Mouse (Mus musculus): Measurements from ENCODE around the gene H6pd.

H6pd gene

DNA sequence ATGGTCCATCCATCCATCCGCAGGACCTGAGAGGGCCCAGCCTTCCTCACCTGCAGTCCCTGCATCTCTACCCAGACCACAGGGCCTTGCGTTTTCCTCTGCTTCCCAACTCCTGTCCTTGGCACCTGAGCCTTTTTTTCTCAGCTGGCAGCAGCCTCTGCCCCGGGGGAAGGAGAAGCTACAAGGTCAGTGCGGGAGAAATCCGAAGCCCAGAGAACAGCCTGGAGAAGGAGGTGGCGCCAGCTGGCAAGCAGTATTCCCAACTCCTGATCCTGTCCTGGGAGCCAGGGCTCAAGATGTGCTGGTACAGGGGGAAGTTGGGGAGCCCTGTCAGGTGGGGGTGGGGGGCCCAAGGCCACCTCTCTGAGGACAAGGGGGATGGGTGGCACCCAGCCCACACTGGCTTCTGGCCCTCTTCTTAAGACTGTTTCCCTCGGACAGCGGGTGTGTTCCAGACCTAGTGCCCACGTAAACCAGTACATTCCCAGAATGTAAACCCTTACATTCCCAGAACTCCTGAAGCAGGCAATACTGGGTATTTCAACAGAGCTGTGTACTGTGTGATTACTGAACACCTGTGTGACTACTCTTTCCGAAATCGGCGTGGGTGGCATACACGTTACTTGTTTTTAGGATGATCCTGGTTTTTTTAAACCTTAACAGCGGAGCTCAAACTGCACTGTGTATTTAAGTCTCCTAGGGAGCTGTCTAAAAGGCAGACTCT lies 9.9 kb downstream of the H6pd start:
- peak; percentile 81 for DNase-seq

DNA sequence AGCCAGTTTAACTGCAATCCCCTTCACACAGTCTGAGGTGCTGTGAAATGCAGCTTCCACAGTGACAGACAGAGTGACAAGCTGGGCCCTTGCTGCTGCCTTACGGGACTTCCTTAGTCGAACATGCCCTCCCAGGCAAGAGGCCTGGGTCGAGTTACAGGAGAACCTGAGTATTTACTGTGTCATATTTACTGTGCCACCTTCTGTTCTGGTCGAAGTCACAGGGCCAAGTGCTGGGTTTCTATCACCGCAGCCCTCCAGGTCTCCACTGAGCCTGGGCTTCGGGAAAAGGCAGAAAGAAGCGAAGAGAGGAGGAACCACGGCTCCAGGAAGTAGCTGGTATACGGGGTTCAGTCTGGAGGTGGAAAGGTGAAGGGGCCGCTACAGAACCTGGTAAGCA lies 10.8 kb downstream of the H6pd start:
- no peak for DNase-seq

DNA sequence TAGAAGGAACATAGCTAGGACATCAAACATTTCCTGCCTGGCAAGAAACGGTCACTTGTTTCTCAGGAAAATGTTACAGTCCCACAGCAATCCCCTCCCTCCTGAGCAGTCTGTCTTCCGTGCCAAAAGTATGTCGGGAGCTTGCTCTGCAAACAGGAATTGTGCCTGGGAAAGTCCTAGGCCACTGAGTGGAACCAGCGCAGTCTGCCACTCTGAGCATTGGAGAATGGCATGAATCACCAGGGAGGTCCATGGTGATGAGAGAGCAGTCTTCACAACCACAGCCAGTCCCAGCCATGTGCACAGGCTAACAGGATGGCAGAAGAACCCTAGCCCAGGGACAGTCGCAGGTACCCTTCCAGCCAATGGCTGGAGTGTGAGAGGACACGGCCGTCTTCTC lies 12.4 kb downstream of the H6pd start:
- DNase-seq: peak; percentile 23

DNA sequence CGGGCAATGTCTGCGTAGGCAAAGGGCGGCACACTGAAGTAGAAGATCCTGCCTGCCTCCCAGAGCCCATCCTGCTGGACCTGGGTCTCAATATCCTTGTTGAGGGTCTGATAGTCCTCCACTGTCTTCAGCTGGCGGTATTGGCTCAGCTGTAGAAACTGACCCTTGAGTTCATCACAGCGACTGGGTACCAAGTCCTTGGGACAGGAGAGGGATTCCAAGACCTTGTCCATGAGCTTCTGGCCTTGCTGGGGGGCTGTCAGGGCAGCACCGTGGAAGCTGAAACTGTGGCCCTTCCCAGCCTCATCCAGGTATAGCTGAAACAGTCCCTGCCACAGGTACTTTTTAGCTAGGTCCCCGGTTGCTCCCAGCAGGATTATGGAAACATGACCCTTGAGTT lies 12.9 kb downstream of the H6pd start:
- no peak for DNase-seq

DNA sequence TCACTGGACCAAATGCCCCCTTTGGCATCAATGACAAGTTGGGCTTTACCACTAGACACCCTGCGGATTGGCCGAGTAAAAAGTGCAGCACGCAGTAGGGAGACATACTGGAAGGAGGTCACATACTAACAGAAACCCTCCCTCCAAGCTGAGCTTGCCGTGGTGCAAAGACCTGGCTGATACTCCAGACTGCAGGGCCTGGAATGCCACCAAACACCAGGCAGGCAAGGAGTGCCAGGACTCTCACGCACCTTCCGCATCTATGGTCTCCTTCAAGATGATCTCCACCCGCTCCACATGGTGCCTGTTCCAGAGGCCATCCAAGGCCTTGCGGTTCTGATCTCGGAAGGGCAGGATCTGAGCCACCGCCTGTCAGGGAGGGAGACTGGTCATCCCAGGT lies 14.6 kb downstream of the H6pd start:
- no peak for DNase-seq

DNA sequence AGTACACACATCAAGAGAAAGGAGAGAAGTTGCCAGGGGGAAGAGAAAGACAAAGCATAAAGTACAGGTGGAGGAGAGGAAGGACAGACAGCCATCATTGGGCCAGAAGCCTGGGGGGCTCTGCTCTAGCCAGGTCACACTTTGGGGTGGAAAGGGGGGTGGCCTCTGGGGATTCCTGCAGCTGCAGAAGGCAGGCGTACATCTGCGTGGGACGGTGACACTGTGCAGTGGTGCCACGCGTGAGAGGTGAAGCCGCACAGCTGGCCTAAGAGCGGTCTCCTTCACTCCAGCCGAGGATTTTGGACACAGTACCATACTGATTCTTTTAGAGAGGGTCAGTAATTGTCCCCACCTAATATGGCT lies 16.2 kb downstream of the H6pd start:
- no peak for DNase-seq

DNA sequence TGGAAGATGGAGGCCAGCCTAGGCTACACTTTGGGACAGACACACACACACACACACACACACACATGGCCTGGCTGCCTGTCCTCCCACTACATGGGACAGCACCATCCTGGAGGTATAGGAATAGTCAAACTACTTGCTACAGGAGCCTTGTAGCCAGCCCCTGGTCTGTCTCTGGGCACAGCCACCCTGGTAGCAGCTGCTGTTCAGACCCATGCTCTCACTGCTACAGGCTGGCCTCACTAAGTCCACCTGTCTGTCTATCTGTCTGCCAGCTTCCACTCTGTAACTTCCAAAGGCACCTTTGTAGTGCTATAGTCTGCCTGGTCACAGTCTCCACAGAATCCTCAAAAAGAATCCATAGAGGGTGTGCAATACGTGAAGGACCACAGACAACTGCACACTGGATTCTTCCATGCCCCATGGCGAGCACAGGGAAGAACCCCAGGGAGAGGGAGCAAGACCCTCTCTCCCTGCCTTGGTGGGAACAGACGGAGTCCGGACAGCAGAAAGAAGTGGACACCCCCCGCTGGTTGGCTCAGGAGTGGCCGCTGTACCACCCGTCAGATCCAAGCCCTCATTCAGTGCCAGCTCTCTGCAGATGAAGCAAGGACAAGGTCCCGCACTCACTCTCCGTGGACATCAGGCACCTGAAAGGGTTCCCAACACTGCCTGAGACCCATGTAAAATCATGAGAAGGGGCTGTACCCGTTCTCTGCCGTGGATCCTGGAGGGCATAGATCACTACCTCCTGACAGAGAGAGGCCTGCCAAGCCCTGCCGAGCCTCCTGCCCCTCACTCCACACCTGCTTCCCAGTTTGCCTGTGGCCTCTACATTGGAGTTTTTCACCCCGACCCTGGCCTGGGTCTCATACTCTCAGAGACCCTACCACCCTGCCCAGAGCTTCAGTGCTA lies 16.8 kb downstream of the H6pd start:
- no peak for DNase-seq

DNA sequence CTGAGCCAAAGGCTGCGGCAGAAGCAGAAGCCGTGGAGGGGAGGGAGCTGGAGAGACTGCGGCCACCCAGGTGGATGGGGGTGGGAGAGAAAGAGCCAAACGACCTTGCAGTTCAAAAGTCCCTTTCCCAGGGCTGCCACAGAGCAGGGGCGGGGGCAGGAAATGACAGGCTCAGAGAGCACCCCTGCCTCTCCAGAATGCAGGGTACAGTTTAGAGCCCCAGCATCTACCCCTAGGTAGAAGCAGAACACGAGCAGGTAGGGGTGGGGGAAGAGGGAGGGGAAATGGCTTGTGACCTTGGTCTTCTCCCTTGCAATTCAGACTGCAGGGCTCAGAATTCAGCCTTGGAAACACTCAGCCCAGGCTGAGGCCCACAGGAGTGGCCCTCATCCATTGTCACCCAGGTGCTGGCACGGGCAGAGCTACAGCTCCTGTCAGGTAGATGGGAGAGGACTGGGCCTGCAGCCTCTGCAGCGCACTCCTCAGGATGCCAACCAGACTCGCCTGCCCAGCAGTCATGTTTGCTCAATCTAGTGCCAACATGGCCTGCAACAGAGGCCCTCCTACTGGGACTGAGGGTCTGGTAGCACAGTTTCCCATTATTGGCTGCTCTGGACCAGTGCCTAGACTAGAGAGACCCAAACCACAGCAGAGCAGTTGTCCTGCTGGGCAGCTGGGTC lies 17.7 kb downstream of the H6pd start:
- DNase-seq: peak; percentile 72

DNA sequence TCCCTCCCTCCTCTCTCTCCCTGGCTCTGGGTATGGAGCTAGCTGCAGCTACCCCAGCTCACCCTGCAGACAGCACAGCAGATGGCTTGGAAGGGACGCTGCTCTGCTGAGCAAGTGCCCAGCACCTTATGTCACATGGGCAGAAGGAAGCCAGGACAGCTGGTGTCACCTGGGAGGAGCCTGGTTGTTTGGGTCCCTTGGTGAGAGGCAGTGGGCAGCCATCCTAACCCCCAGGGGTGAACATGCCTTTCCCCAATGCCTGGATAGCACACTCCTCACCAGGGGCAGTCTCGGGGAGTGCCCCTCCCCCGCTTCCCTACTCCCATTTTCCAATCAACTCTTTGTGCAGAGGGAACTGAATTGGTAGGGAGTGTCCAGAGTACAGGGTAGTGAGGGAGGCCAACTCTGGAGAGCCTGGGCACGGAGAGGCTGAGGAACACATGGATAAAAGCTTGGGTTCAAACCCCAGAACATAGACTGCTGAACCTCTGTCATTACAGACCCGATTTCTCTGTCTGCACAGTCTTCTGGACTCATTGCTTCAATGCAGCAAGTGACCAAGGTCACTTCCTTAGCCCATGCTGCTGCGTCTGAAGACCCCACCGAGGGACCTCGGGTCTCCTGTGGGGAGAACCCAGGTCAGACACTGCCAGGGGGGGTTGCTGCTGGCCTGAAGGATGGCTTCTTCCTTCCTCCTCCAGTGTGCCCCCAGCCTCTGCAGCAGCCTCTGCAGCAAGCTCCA lies 18.4 kb downstream of the H6pd start:
- DNase-seq: no peak

DNA sequence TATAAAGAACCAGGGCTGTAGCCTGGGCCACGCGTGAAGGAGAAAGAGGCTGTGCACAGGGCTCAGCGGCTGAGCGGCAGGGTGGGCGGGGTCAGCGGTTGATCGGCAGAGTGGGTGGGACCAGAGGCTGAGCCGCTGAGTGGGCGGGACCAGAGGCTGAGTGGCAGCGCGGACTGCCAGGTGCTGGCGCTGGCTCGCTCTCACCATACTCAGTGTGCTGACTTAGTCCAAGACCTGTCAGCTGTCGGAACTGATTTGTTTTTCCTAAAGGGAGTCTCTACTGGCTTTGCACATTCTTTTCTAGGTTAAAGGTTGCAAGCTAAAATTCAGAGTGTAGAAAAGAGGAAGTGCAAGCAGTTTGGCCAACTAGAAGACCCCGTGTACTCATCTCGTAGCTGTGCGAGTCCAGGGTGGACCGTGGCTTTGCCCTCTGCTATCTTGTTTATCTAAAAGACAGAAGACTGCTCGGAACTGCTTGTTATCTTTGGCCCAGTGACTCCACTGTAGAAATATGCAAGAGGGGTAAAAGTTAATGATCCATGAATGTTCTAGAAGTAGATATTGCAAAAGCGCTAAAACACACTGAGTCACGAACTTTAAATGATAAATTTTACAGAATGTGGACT lies 19.8 kb downstream of the H6pd start:
- DNase-seq: peak; percentile 90

DNA sequence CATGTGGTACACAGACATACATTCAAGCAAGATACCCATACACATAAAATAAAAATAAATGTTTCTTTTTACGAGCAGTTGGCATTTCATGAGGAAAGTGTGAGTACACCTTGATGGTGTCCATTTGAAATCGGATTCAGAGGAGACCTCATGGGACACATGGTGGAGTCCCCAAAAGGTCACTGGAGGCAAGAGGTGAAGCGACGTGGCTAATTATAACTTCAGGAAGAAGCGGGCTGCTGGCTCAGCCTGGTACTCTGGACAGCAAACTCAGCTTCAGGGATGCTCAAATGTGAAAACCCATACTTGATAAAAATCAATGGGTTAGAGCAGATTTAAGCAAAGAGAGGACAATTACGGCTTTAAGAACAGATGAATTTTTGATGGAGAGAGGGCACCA lies 20.5 kb downstream of the H6pd start:
- DNase-seq: no peak

DNA sequence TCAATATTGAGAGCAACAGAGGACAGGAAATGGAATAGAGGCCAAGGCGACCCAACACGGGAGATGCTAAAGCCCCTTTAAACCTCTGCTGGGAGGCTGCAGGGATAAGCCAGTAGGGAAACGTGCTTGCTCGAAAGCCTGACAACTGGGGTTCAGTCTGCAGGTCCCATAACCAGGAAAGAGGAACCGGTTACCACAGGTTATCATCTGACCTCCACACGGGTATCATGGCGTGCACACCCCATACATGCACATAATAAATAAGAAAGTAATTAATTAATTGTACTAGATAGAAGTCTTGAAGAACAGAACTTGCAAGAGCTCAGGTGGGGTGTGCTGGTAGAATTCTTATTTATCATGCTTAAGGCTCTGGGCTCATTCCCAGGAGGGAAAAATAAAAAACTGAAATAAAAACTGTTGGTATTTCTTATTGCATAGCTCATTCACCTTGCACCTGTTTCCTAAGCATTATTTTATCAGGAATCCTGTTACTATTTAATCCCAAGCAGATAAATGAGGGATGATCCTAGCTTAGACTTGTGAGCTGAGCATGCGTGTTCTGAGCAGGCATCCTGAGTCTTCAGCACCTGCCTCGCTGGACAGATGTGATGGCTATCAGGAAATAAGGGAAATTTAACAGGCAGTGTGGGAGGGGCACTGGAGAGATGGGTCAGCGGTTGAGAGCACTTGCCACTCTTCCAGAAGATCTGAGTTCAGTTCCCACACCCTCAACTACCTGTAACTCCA lies 22.0 kb downstream of the H6pd start:
- DNase-seq: no peak

DNA sequence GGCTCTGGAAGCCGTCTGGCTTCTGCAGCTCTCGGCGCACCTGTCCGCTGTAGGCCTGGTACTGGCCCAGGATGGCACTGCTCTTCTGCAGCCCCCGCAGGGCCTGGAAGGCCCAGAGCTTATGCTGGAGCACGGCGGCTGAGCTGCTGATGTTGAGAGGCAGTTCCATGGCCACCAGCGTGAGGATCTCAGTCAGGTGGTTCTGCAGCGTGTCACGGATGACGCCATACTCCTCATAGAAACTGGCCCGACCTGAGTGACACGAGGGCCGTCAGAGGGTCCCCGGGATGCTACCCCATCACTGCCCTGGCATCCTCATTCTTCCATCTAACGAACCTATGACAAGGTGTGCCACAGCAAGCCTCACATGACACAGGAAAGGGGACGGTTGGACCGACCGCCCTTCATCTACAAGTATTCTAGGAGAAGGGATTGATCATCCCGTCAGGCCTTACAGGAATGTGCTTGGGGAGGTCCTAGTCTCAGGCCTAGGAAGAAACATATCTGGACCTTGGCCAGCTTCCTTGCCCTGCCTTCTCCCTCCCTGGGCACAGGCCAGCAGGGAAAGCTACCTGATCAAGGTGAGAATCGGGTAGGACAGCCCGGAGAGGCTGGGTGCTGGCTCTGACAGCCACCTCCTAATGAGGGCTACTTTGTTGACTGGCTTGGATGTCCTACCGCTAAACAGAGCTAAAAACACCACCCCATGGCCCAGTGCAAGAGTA lies 24.7 kb downstream of the H6pd start:
- DNase-seq: no peak

DNA sequence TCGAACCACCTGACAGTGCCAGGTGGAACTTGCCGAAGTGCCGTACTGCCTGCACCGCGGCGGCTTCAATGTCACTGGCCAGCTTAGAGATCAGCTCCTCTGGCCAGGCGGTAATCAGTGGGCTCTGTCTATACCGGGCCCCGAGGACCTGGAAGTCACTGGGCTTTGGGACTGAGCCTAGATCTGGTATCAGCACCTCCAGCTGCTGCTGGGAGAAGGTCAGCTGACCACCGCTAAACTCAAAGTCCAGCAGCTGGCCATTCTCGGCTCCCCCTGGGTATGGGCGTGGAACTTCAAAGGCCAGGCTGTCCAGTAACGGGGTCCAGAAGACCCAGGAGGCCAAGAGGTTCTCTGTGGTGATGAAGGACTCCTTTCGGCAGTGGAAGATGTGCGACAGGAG lies 26.7 kb downstream of the H6pd start:
- DNase-seq: peak; percentile 76

DNA sequence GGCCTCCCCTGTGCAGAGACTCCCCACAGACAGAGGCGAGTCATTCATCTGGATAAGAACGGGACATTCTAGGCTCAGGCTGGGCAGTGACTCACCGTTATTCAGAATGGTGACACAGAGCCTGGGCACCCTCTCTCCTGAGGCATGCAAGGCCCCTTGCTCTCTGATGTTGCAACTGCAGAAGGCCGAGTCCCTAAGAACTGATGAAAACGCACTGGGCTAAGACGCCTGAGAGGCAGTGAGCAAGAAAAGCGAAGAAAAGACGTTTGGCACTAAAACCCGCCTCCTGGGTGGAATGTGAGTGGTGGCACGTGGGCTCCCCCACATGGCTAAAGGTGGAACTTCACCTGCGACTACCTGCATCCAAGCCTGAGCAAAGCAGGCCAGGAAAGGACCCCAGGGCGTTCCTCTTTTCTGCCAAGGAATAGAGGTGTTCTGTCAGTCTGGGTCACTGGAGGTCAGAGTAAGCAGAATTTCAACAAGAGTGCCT lies 29.0 kb downstream of the H6pd start:
- peak; percentile 79 for DNase-seq

DNA sequence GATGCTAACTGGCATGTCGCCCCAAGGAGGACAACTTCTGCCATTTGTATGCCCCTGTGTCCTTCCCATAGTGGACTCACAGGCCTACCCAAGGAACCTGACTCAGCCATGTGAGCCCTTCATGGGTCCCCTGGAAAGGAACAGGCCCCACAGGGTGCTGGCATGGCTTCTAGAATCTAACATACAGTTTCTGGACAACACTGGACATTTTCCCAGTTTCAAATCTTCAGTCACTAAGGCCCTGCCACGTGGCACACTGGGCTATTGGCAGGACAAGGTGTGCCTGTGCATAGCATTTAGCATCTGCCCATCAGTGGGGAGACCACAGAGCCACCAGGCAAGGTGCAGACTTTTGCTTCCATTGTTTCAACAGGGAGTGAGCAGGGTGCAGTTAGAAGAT lies 30.0 kb downstream of the H6pd start:
- no peak for DNase-seq

DNA sequence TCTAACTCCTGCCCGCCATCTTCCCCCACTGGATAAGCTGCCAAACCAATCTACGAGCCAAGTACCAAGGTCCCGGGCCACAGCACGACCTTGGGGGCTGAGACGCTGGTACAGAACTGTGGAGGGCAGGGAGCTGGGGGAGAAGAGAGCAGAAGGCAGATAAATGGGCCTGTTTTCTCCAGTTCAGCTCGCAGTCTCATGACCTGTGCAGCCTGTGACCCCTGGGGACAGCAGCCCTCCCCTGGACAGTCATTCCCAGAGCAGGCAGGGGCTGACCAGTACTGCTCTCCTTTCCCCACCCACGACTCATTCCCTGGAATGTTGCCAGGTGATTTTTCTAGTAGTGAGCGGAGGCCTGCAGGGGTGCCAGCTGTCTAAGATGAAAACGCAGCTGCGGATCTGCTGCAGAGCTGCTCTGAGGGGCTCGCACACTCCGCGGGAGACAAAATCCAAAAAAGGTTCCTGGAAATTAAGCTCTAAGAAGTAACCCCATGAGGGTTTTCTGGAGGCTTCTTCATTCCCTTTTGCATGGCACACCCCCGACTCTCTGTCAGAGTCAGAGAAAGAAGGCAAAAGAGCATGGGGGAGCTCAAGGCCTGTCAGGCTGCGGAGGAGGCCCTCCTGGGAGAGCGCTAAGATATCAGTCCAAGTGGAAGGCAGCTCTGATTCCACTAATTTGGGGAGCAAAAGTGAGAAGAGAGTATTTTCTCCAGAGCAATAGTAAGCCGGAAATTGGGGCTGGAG lies 30.9 kb downstream of the H6pd start:
- no peak for DNase-seq

DNA sequence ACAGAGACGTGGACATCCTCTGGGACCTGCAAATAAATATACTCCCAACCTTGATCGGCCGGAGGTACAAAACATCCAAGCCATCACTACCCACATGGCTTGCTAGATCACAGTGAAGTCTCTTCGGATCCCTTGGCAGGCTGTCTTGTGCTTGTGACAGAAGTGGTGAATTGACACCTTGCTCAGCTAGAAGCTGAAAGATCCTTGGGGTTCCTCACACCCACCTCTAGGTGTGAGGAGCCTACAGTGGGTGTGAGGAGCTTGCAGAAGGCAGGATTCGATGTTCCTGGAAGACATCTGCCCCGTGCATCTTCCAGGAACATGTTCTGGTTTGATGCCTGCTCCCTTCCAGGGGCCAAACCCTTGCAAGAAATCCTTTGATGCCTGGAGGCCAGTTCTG lies 31.6 kb downstream of the H6pd start:
- DNase-seq: no peak

DNA sequence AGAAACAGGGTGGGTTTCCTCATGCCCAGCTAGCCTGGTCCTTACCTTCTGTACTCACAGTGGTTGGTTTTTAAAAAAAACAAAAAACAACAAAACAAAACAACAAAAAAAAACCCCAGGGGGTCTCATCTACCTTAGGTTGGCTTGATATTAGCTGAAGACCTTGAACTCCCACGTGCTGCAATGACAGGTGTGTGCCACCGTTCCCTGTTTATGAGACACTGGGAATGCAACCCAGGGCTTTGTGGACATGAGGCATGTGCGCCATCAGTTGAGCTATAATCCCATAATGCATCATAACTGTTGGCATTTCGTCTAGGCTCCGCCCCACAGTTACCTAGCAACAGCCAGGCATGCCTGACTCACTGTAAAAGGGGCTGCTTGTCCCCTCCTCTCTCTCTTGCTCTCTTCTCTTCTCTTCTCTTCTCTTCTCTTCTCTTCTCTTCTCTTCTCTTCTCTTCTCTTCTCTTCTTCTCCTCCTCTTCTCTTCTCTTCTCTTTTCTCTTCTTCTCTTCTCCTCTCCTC lies 33.0 kb downstream of the H6pd start:
- no peak for DNase-seq

DNA sequence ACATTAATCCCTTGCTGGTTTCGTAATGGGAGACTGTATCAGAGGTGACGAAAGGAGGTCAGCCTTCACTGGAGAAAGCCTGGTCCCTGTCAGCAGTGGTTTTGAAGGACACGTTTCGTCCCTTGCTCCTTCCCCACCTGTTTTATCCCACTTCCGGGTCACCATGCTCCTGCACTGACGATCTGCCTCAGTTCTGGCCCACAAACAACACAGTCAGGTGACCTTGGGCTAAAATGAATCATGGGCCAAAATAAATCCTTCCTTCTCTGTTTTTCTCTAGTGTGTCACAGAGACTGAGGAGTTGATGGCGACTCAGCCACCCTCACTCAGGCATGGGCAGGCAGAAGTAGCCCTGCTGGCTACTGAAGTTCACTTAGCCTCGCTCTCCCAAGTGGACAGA lies 33.5 kb downstream of the H6pd start:
- no peak for DNase-seq
